Mouse (Mus musculus) frontal cortex, postnatal 36 days (tissue): ENCODE measurements at regions not wholly inside any gene's neighbourhood (a gene's known extent, or its start where the extent isn't known, plus 50 kb on each side); places are given as distances from the start of the nearest gene placed in this dataset.

Experiments
- DNase-seq, 2 experiments: peaks; one replicate each; pipeline ENCODE4 v3.0.0; 2022; ENCODE audit warnings: low spot score in 2 of 2

DNA sequence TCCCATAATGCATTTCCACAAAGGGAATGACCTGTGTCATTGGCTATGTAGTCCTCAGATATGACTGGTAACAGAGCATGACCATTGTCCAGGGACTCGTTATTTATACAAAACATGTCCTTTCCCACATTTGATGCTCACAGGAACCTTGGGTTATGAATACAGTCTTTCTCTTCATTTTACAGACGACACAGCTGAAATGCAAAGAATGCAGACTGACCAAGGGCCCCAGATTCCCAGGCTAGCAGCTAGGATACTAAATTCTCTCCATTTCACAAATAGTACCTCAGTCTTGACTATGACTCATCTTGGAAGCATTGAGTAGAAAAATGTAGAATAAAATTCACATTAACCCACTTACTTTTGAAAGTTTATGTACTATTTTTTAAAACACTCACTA is 182.7 kb upstream of the Sox4 start:
- DNase-seq = no peak

- peak in 1 of 2 experiments; percentile 30 for DNase-seq
These were observed 174.0 kb upstream of the Sox4 start for GRCm38 (mm10) chr13:29127499-29127898.

- DNase-seq = no peak
These were observed 170.0 kb upstream of the Sox4 start for GRCm38 (mm10) chr13:29123477-29123876.

- DNase-seq = no peak
These were observed 167.6 kb upstream of the Sox4 start for GRCm38 (mm10) chr13:29121121-29121520.

- peak; percentile 11 to 23 for DNase-seq
These were observed 165.8 kb upstream of the Sox4 start for GRCm38 (mm10) chr13:29119357-29119756.

- no peak for DNase-seq
These were observed 161.5 kb upstream of the Sox4 start for GRCm38 (mm10) chr13:29114998-29115495.

- no peak for DNase-seq
These were observed 156.6 kb upstream of the Sox4 start for GRCm38 (mm10) chr13:29110127-29110526.

DNA sequence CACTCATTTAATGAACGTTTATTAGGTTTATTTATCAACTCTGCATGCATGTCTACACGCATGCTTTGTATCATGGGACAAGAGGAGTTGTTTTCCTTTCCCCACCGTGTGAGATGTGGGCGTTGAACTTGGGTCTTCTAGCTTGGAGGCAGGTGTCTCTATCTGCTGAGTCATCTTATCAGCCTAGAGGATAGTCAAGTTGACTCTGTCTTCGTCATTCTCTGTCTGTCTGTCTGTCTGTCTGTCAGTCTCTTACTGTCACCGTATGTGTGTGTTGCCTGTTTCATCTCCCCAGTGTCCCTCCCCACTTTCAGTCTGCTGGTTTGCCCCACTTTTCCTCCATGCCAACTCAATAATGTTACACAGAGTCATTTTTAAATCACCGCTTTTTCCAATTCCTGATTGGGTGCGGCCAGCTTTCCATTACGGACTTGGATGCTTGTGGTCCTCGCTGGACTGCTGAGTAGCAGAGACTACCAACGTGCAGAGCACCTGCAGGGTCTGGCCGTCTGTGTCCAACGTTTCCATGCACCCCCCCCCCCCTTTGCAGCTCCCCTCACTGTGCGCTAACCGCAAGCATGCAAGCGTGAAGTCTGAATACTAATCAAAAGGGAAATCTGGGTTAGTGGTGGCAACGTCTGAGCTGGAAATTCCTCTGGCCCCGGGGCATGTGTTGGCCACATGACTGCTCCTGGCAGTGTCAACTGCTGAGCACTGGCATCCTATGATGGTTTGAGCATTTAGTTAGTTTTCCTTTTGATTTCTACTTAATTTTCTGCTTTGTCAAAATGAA is 155.7 kb upstream of the Sox4 start:
- no peak for DNase-seq

- DNase-seq = no peak
These were observed 154.7 kb upstream of the Sox4 start for GRCm38 (mm10) chr13:29108214-29108613.

DNA sequence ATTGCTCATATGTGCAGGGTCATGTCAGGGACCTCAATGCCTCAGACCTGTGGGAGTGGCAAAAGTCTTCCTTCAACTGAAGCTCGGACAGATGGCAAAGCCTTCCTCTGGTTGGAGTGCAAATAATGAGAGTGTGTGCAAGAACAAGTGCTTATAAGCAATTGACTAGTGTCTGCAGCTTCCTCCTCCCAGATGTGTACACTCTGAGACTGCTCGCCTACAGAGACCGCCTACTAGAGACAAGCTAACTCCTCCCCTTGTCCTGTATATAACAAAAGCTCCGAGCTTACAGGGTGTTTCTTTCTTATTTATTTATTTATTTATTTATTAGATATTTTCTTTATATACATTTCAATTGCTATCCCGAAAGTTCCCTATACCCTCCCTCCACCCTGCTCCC is 138.7 kb upstream of the Sox4 start:
- no peak for DNase-seq

DNA sequence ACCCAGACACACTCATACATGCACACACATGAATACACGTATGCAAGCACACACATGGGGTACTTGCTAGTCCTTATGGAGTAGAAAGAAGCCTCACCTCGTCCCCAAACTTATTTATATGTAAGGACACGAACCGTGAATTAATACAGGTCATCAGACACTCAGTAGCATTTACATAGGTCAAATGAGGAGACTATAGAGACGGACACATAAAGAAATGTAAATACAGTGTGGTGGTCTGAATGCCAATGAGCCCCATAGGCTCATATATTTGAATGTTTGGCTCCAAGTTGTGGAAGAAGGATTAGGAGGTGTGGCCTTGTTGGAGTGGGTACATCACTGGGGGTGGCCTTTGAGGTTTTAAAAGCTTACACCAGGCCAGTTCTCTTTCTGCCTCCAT is 133.3 kb upstream of the Sox4 start:
- no peak for DNase-seq

DNA sequence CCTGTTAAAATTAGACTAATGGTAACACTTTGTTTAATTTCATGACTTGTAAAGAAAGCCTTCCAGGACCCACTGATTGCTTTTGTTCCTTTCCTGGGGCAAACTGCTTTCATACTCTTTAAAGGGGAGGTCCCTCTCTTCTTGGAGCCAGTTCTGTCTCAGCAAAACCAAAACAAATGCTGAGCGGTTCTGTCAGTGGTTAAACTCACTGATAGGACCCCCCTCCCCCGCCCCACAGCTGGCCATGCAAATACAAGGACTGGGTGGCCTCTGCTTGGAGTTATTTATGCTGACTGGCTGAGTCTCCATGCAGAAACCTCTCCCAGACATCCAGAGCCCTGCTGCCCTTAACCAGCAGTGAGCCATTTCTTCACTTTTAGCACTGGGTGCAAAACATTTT is 127.6 kb upstream of the Sox4 start:
- DNase-seq = no peak

- DNase-seq = no peak
These were observed 126.3 kb upstream of the Sox4 start for GRCm38 (mm10) chr13:29079841-29080240.

DNA sequence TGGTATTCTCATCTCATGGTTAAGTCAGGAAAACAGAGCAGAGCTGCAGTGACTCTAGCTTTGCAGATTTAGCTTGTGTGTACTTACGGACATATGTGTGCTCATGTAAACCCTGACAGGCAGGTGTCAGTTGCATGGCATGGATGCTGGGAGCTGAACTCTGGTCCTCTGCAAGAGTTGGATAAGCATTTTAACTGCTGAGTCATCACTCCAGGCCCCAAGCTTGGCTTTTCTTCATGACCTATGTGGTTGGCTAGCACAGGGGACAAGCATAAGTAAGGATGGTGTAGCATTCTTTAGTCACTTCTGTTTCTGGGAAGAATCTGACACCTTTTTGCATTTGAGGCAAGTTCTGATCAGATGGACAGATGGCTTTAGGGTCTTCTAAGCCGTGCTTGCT is 120.1 kb upstream of the Sox4 start:
- no peak for DNase-seq

DNA sequence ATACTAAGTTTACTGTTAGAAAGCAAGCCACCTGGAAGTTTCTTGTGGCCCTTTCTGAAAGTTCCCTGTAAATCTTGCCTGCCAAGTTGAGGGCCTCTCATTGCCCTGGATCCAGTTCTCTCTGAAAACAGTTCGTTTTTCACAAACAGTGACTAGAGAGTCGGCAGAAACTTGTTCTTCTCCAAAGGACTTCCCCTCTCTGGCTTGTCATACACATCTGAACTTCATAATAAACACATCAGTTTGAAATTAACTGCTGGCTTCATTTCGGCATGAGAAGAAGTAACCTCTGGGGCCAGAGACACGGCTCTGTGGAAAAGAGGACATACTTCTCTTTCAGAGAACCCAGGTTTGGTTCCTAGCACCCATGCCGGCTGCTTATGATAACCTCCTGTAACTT is 110.4 kb upstream of the Sox4 start:
- no peak for DNase-seq

GRCm38 (mm10) chr13:29058685-29059084 is 105.2 kb upstream of the Sox4 start:
- no peak for DNase-seq

DNA sequence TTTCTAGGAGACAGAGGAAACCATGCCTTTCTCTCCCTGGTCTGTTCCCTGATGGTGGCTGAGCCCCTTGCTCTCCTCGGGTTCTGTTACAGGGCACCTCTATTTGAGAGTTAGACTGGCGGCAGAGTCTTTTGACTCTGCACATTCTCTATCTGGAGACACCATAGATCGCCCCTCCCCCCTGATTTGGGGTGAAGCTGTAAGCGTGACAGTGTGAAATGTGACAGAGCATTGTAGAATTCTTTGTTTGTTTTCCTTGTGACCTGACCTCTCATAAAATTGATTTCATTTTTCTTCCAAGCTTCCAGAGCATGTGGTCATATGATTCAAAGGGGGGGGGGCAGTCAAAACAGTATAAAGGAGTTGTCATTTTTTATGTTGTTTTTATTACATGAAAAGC is 96.2 kb upstream of the Sox4 start:
- no peak for DNase-seq

- DNase-seq = no peak
These were observed 95.6 kb upstream of the Sox4 start for GRCm38 (mm10) chr13:29048990-29049576.

- DNase-seq = no peak
These were observed 91.1 kb upstream of the Sox4 start for GRCm38 (mm10) chr13:29044655-29045054.

- no peak for DNase-seq
These were observed 86.8 kb upstream of the Sox4 start for GRCm38 (mm10) chr13:29040331-29040730.

DNA sequence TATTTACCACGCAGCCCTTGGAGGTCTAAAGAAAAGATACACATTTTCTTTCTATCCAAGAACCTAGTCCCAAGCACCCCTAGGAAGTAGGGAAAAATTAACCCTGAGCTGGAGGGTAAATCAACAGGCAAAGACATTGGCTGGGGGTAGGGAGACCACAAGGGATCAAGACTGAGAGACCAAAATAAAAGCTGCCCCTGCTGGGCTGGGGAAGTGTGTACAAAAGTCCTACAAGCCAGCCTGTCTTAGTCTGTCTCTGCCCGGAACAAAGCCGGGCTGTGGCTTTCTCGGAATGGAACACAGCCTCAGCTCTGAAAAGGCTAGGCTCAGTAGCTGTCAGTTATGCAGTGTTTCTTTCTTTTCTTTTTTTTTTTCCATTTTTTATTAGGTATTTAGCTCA is 81.4 kb upstream of the Sox4 start:
- DNase-seq = no peak

DNA sequence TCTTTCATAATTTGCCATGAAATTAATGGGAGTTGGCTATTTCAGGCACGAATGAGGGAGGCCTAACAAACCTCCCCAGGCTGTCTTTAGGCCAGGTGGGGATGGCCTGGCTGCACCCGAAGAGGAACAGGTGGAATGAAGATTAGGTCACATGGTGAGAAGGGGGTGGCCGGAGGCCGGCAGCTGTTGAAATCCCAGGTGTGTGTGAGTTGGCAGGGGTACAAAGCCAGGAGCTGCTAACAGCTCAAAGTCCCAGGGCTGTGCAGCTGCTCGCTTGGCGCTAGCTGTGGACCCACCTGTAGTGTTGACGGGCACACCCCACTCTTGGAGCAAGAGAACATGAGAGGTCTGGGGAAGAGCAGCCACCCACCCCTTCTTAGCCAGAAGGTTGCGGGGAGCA is 80.9 kb upstream of the Sox4 start:
- DNase-seq = no peak

DNA sequence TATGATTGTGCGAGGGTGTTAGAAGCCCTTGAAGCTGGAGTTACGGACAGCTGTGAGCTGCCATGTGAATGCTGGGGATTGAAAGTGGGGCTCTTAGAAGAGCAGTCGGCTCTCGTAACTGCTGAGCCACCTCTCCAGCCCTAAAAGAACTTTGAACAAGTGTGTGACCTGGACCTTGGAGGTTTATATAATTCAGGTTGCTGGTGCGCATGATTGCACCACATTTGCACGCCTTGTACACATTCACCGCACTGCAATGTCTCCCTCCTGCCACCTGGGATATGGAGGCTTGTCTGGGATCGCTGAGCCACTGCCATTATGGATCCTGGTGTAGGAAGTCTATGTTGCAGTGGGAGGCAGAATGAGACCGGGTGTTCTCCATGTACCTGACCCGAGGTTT is 73.6 kb upstream of the Sox4 start:
- no peak for DNase-seq
